Mouse (Mus musculus) G1E (cell line): ENCODE data around the gene Fam78b. TPM values are rescaled to one million over a fixed set of nuclear protein-coding genes. Genes with fewer than 3 reads are reported as not detected.
A peak's percentile ranks its signal among the peaks of the same experiment; 100 is the strongest.

Source experiments
- ATAC-seq: 2 replicates; pipeline ENCODE4 v1.8.0; 2016; ENCODE audit warnings: mild to moderate bottlenecking; ENCODE audit not compliant: insufficient number of reproducible peaks, poor library complexity, low FRiP score, severe bottlenecking; ENCODE audit errors: extremely low read depth
- DNase-seq: peaks from one replicate; pipeline ENCODE4 v3.0.0; 2012; ENCODE audit warnings: low spot score
- H3K27me3 ChIP-seq: 2 replicates; pipeline ENCODE4 v1.6.1; 2012; ENCODE audit warnings: mild to moderate bottlenecking, low read length, inconsistent platforms; ENCODE audit not compliant: insufficient read depth
- H3K36me3 ChIP-seq: replicated peaks from 2 replicates; pipeline ENCODE3; 2012; ENCODE audit warnings: mild to moderate bottlenecking, inconsistent platforms
- H3K4me1 ChIP-seq: 2 replicates; pipeline ENCODE4 v1.6.1; 2012; ENCODE audit warnings: low read depth, low read length, inconsistent platforms, mixed read lengths; ENCODE audit not compliant: insufficient read depth
- H3K4me3 ChIP-seq: 2 replicates; pipeline ENCODE4 v1.5.1; 2012; ENCODE audit warnings: low read depth, mild to moderate bottlenecking, inconsistent platforms, low read length, moderate library complexity, mixed read lengths
- H3K9me3 ChIP-seq: replicated peaks from 2 replicates; pipeline ENCODE4 v1.6.1; 2012; ENCODE audit warnings: inconsistent platforms
- CTCF ChIP-seq: IDR thresholded peaks from 2 replicates; pipeline ENCODE4 v1.5.1; 2012; ENCODE audit warnings: low read depth, low read length, inconsistent platforms, mixed read lengths
- GATA1 ChIP-seq: IDR thresholded peaks from 2 replicates; pipeline ENCODE4 v1.6.1; 2012; ENCODE audit warnings: borderline replicate concordance, low read length, inconsistent platforms, mixed read lengths
- GATA2 ChIP-seq: IDR thresholded peaks from 2 replicates; pipeline ENCODE4 v1.6.1; 2012; ENCODE audit warnings: low read depth, low read length, inconsistent platforms, borderline replicate concordance
- POLR2AphosphoS5 ChIP-seq: IDR thresholded peaks from 2 replicates; pipeline ENCODE4 v1.6.1; 2012; ENCODE audit warnings: low read depth, low read length, inconsistent platforms; ENCODE audit not compliant: insufficient replicate concordance
- TAL1 ChIP-seq: conservative IDR thresholded peaks from 2 replicates; pipeline ENCODE4 v1.6.1; 2012; ENCODE audit warnings: low read depth, low read length, inconsistent platforms, mixed read lengths
- polyA plus RNA-seq: library from polyadenylated mRNA; stranded (reverse); fragments of >175 nt; gene quantifications from 2 replicates; pipeline ENCODE4 v1.2.3, GENCODE M21; 2012
- total RNA-seq, 2 experiments: library from RNA; stranded (forward) in 1 of 2; stranded (reverse) in 1 of 2; fragments of 200-1000 nt in 1 of 2; fragments of >200 nt in 1 of 2; fragmentation: Nextera tagmentation in 1 of 2; gene quantifications; 2 replicates each; pipeline ENCODE4 v1.2.3; 2014 to 2017

Fam78b gene
- total and polyA plus RNA-seq, 3 experiments, result 0.11 TPM; not detected in 2

DNA sequence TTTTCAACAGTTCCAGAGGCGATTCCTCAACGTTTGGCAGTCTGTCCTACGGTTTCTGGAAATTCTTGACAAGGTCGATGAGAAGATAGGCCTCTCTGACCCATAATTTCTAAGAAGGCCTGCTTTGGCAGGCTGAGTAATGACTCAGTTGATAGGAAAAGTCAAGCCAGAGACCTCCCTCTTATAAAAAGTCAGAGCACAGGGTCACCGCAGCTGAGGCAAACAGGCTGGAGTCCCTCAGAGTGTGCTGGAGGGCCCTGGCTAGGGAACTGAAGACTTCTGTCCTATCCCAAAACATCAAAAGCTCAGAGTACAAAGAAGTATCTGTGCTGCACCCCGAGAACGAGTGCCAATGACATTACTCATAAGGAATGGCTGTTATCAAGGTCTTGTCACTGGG lies 4.4 kb upstream of the Fam78b start:
- TF ChIP-seq TAL1 (no peak), CTCF (no peak), GATA1 (no peak), POLR2AphosphoS5 (no peak), GATA2 (no peak)
- Histone ChIP-seq H3K9me3 (peaks cover 63% of the 10 kb centered on the region), H3K4me1 (no peaks in the 10 kb centered on the region), H3K36me3 (no peaks in the 10 kb centered on the region), H3K4me3 (no peak overlapping the region), H3K27me3 (no peaks in the 10 kb centered on the region)
- no peak for ATAC-seq
- DNase-seq, result no peak

DNA sequence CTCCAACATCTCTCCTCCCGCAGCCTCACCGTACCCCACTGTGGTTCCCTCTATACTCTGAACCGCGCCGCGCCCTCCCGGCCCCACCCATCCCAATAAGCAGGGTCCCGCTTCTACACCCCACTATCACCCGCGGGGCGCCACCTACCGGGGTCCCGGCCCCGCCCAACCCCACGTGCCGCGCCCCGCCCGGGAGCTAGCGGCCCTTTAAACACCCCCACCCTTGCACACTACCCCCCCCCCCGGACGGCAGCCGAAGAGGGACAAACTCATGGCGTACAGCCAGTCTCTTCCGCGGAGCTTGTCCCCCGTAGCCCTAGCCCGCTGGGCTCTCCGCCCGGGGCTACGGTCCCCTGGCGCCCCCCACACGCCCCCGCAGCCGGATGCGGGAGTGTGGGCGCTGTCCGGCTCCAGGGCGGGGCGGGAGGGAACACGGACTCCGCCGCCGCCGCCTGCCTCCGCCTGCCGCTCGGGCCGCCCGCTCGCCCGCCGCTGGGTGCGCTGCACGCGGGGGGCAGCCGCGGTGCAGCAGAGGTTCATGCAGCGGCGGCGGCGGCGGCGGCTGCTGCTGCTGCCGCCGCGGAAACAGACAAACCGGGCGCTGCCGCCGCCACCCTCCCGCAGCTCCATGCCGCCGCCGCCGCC lies 566 bp upstream of the Fam78b start:
- Histone ChIP-seq H3K4me3 (no peak overlapping the region; the same call in 1 of the 2 replicates), H3K36me3 (no peaks in the 10 kb centered on the region), H3K9me3 (peaks cover 65% of the 10 kb centered on the region), H3K27me3 (no peaks in the 10 kb centered on the region), H3K4me1 (no peaks in the 10 kb centered on the region)
- no peak for DNase-seq
- TF ChIP-seq GATA1 (no peak), CTCF (no peak), GATA2 (no peak), POLR2AphosphoS5 (no peak), TAL1 (no peak)
- no peak for ATAC-seq

DNA sequence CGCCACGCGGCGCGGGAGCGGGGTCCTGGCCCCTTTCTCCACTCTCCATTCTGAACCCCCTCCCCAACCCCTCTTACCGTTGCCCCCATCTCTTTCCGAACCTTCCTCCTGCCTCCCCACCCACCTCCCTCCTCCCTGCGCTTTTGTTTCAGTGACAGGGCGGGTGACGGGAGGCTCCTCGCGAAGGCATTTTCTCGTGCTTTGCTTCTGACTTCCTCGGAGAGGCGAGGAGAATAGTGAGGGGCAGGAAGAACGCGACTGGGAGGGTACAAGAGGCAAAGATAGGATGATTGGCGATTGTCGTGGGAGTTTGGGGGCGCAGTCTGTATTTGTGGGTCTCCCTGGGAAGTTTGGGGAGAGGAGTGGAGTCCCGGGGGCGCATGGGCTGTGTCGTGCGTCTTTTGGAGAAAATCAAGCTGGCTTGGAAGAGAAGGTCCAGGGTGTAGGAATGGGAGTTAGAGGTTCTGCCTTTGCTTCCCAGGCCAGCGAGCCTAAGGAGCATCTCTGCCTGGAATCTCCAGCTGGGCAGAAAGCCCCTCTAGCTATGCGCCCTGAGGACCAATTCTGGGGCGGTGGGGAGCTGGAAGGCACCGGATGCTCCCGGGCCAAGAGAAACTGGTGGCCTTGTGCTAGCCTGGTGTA lies 748 bp downstream of the Fam78b start:
- Histone ChIP-seq H3K27me3 (no peaks in the 10 kb centered on the region), H3K4me3 (peak overlapping the region; percentile 48; the same call in 1 of the 2 replicates), H3K36me3 (no peaks in the 10 kb centered on the region), H3K9me3 (peaks cover 65% of the 10 kb centered on the region), H3K4me1 (no peaks in the 10 kb centered on the region)
- TF ChIP-seq GATA2, result no peak
- TF ChIP-seq GATA1, result no peak
- no peak for TF ChIP-seq POLR2AphosphoS5
- TF ChIP-seq TAL1, result no peak
- no peak for TF ChIP-seq CTCF
- ATAC-seq (no peak), DNase-seq (no peak)

DNA sequence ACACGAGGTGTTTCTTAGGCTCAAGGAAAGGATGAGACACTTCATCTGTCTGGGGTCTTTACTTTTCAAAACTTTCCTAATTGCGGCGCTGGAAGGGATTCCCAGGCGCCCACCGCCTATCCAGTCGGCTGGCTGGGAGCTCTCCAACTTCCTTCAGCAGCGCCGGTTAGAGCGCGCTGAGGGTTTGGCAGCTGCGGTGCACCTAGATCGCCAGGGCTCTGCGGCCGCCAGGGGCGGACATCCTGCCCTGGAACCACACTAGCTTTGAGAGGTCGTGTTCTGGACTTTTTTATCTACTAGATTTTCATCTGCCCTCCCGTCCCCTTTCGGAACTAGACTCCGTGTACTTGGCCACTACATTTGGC lies 1.3 kb downstream of the Fam78b start:
- H3K4me1 ChIP-seq, result no peaks in the 10 kb centered on the region
- peaks cover 66% of the 10 kb centered on the region for H3K9me3 ChIP-seq
- no peak overlapping the region for H3K4me3 ChIP-seq
- ATAC-seq, result no peak
- H3K36me3 ChIP-seq, result no peaks in the 10 kb centered on the region
- TF ChIP-seq POLR2AphosphoS5 (no peak), CTCF (no peak), TAL1 (no peak), GATA1 (no peak), GATA2 (no peak)
- DNase-seq, result no peak
- no peaks in the 10 kb centered on the region for H3K27me3 ChIP-seq

DNA sequence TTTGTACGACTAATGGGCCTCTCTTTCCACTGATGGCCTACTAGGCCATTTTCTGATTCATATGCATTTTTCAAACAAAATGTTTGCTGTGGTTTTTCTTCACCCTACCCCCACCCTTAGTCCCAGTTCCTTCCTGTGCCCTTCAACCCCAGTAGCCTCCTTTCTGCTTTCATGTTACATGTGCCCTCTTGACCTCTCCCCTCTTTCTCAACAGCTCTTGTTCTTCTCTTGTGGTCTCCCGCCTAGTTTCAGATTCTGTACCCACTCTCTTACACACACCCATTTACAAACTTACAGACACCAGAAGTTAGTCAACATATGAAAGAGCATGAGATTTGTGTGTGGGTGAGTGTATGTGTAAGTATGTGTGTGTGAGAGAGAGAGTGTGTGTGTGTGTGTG lies 3.4 kb downstream of the Fam78b start:
- ATAC-seq, result no peak
- H3K9me3 ChIP-seq, result peaks cover 71% of the 10 kb centered on the region
- no peak overlapping the region for H3K4me3 ChIP-seq
- TF ChIP-seq GATA1, result no peak
- no peak for TF ChIP-seq TAL1
- TF ChIP-seq CTCF, result no peak
- TF ChIP-seq GATA2, result no peak
- no peak for TF ChIP-seq POLR2AphosphoS5
- no peaks in the 10 kb centered on the region for H3K36me3 ChIP-seq
- no peaks in the 10 kb centered on the region for H3K27me3 ChIP-seq
- H3K4me1 ChIP-seq, result no peaks in the 10 kb centered on the region
- DNase-seq, result no peak

DNA sequence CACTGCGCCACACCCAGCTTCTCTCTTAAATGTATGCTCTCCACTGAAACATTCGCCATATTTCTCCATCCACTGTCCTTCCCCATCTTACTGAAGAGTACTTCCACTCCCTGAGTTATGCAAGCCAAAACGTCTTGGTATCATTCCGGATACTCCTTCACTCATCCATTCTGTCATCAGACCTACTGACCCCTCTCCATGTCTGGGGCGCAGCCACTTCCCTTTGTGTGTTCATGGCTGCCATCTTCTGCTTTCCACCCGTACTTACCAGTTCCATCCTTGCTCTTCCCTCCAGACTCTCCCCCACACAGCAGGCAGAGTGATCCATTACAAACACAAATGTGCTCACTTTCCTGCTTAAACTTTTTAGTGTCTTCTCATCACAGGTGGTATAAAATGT lies 6.1 kb downstream of the Fam78b start:
- no peaks in the 10 kb centered on the region for H3K36me3 ChIP-seq
- H3K9me3 ChIP-seq, result peaks cover 66% of the 10 kb centered on the region
- TF ChIP-seq GATA2, result no peak
- TF ChIP-seq GATA1, result no peak
- no peak for TF ChIP-seq TAL1
- no peak for TF ChIP-seq POLR2AphosphoS5
- TF ChIP-seq CTCF, result no peak
- no peaks in the 10 kb centered on the region for H3K27me3 ChIP-seq
- no peak for DNase-seq
- no peak for ATAC-seq
- H3K4me1 ChIP-seq, result no peaks in the 10 kb centered on the region
- no peak overlapping the region for H3K4me3 ChIP-seq
